Mouse (Mus musculus) heart, postnatal 0 days (tissue): ENCODE results near the gene A330070K13Rik.

Experiments
- CTCF ChIP-seq: IDR thresholded peaks from 2 replicates; pipeline ENCODE4 v1.5.1; 2016; ENCODE audit warnings: antibody characterized with exemption, control low read depth, low read depth
- EP300 ChIP-seq: IDR thresholded peaks from 2 replicates; pipeline ENCODE4 v1.6.1; 2016; ENCODE audit warnings: antibody characterized with exemption, low read depth

DNA sequence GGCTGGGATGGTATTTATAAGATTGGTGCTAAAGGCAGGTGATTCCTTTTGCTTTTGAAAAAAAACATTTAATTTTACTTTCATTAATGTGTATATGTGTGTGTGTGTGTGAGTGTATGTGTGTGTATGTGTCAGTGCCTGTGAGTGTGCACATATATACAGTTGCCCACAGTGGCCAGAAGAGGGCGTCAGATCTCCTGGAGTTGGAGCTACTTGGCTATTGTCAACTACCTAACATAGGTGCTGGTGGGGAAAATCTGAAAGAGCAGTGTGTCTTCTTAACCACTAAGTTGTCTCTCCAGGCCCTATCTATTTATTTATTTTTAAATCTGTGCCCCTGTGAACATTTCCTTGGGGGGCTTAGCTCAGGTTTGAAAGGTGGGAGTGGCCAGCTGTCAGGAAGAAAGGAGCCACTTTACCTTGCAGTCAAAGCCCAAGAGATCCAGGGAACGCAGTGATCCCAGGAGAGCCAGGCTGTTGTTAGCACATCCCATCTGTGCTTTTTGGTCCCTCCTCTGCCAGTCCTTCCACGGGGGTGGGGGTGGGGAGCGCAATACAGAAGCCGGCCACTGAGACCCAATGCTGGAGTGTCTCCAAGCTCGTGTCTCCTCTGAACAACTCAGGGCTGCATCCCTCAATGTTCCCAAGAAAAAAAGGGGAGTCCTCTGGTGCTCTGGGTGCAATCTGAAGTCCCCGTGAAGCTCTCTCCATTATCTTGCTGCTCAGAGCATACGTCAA lies 9.4 kb upstream of the A330070K13Rik start:
- TF ChIP-seq EP300, result no peak
- no peak for TF ChIP-seq CTCF
